ENCODE assay signal across 10 mouse cellular contexts in the genomic region with DNA sequence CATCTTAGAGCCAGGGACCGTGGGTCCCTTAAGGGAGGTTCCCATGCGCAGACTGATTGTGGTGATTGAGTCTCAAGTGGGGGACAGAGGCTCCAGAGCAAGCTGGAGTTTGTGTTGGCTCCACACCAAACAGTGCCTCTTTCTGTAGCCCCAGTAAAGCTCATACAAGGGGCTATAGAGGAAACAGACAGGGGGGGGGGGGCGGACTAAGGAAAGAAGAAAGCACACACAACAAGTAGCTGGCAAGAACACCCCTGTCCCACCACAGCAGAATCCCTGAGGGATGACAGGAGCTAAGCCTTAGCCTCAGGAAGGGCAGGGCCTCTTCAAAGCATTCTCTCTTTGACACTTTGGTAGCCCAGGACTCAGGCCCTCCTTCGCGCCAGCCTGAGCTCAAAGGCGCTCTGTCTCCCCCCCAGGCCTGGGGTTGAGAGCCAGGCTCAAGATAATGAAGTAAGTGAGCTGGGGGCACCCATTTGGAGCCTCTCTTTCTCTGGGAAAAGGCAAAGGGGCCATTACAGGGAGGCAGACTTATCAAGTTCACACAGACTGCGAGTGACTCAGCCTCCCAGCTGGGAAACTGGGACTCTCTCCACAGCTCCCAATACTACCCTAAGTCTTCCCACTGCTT. TPM values are rescaled to one million over a fixed set of nuclear protein-coding genes. Genes with fewer than 3 reads are reported as not detected.
DNase-seq lines count a peak whose midpoint lies in the region; ATAC-seq and TF ChIP-seq lines count a peak whose summit lies in the region.
"Had no signal": no experiment of that assay in that cellular context is flagged by ENCODE, and none has a peak within 500 bp of the region (broad histone marks: within the 10 kb centered on the region; RNA-seq: fewer than 3 reads in every experiment).

No protein-coding gene starts in this region.

- no peak overlapping the region for H3K4me2 ChIP-seq in kidney, postnatal 0 days (ENCODE audit: low read length)
- H3K4me2 ChIP-seq in kidney, embryonic 16.5 days (replicated peaks; ENCODE audit: low read depth, low read length): no peak overlapping the region
- H3K4me2 ChIP-seq in midbrain, embryonic 11.5 days: no peak overlapping the region

- no peaks in the 10 kb centered on the region for H3K36me3 ChIP-seq in kidney, postnatal 0 days (ENCODE audit: insufficient read depth, low read length)
- no peaks in the 10 kb centered on the region for H3K36me3 ChIP-seq in kidney, embryonic 16.5 days (ENCODE audit: insufficient read depth, low read length)
- H3K36me3 ChIP-seq in midbrain, embryonic 11.5 days (ENCODE audit: control insufficient read depth, insufficient read depth, low read length): no peaks in the 10 kb centered on the region

- TF ChIP-seq POLR2A in brain, embryonic 14.5 days (IDR thresholded peaks at IDR 0.05; ENCODE audit: borderline replicate concordance, extremely low read depth, insufficient read depth, insufficient read length, poor library complexity, severe bottlenecking): no peak

- no peak for ATAC-seq in kidney, postnatal 0 days (replicated peaks; ENCODE audit: low FRiP score, low read depth)
- ATAC-seq in kidney, embryonic 16.5 days (ENCODE audit: low FRiP score, low TSS enrichment): no peak
- peak; percentile 69 for ATAC-seq in midbrain, embryonic 11.5 days (ENCODE audit: low FRiP score)

- H3K4me1 ChIP-seq in kidney, postnatal 0 days (replicated peaks; ENCODE audit: insufficient read depth, low read length): 0 out of 2 replicates have a peak, but pooled peaks cover 3% of the 10 kb centered on the region
- H3K4me1 ChIP-seq in kidney, embryonic 16.5 days (ENCODE audit: insufficient read depth, low read length): peaks cover 11% of the 10 kb centered on the region
- peaks cover 4% of the 10 kb centered on the region; the same call in 1 of the 2 replicates for H3K4me1 ChIP-seq in midbrain, embryonic 11.5 days (ENCODE audit: control insufficient read depth, insufficient read depth, low read length)

- intact Hi-C loops in left cerebral cortex, adult 2 months (cut with DNase I): no loop called here

- no peak for TF ChIP-seq CTCF in kidney, postnatal 0 days (IDR thresholded peaks at IDR 0.05; ENCODE audit: low read depth)
- TF ChIP-seq CTCF in brain, embryonic 14.5 days (IDR thresholded peaks at IDR 0.05; ENCODE audit: borderline replicate concordance, extremely low read depth, insufficient read depth, insufficient read length): no peak
- TF ChIP-seq CTCF in left cerebral cortex, adult 2 months (IDR thresholded peaks at IDR 0.05): no peak

- H3K27ac ChIP-seq in kidney, postnatal 0 days: no peak overlapping the region
- no peak overlapping the region for H3K27ac ChIP-seq in kidney, embryonic 16.5 days (ENCODE audit: low read length)
- no peak overlapping the region for H3K27ac ChIP-seq in midbrain, embryonic 11.5 days (ENCODE audit: low read depth, low read length)
- H3K27ac ChIP-seq in left cerebral cortex, adult 2 months: no peak overlapping the region

- H3K27me3 ChIP-seq in kidney, postnatal 0 days (ENCODE audit: insufficient read depth, low read length): no peaks in the 10 kb centered on the region
- H3K27me3 ChIP-seq in kidney, embryonic 16.5 days (ENCODE audit: insufficient read depth, low read length): no peaks in the 10 kb centered on the region
- no peaks in the 10 kb centered on the region for H3K27me3 ChIP-seq in midbrain, embryonic 11.5 days (ENCODE audit: control insufficient read depth, insufficient read depth, low read length)

- WGBS in kidney, postnatal 0 days: 65% methylated on average over 6 of the region's 7 CpGs
- 52% methylated on average over 6 of the region's 7 CpGs for WGBS in kidney, embryonic 16.5 days
- WGBS in midbrain, embryonic 11.5 days: 46% methylated on average over 6 of the region's 7 CpGs

- H3K4me3 ChIP-seq in kidney, postnatal 0 days (replicated peaks; ENCODE audit: low read depth, low read length): no peak overlapping the region
- H3K4me3 ChIP-seq in kidney, embryonic 16.5 days (ENCODE audit: low read length): no peak overlapping the region
- H3K4me3 ChIP-seq in midbrain, embryonic 11.5 days (ENCODE audit: low read depth, low read length): no peak overlapping the region
- H3K4me3 ChIP-seq in left cerebral cortex, adult 2 months: no peak overlapping the region

- H3K9ac ChIP-seq in kidney, postnatal 0 days (ENCODE audit: low read depth, low read length): 0 out of 2 replicates have a peak overlapping the region, but pooled peaks have one; percentile 27
- no peak overlapping the region for H3K9ac ChIP-seq in kidney, embryonic 16.5 days (replicated peaks; ENCODE audit: low read length)
- H3K9ac ChIP-seq in midbrain, embryonic 11.5 days (ENCODE audit: low read length): no peak overlapping the region; the same call in 1 of the 2 replicates

- no peaks in the 10 kb centered on the region for H3K9me3 ChIP-seq in kidney, postnatal 0 days (replicated peaks; ENCODE audit: low read length)
- H3K9me3 ChIP-seq in kidney, embryonic 16.5 days (ENCODE audit: low read length): no peaks in the 10 kb centered on the region
- no peaks in the 10 kb centered on the region for H3K9me3 ChIP-seq in midbrain, embryonic 11.5 days (ENCODE audit: control insufficient read depth, low read length)

- no peak for DNase-seq in kidney, postnatal 0 days (ENCODE audit: low spot score)
- peak; percentile 88 for DNase-seq in brain, embryonic 14.5 days (ENCODE audit: low read depth)
- peak; percentile 35 for DNase-seq in heart, adult 8-10 months (ENCODE audit: low spot score)
- DNase-seq in midbrain, embryonic 11.5 days (ENCODE audit: low spot score, missing footprints): peak; percentile 86
- DNase-seq in urinary bladder, postnatal 10 days (ENCODE audit: low spot score): no peak
- DNase-seq in ovary, adult 18-20 months (ENCODE audit: low spot score): no peak
- DNase-seq in left cerebral cortex, adult 2 months (ENCODE audit: extremely low spot score in 1 of 2, low spot score in 2 of 2): no peak
- DNase-seq: kidney, postnatal 4 days; lung, postnatal 14 days had no signal

RNA-seq across cellular contexts. Expression of a gene that starts 9.2 kb away (rescaled TPM):
- 42.8 and 47.1 TPM in 2 replicates for polyA plus RNA-seq in kidney, postnatal 0 days (2015; fragmentation: Nextera tagmentation; extraction: Ambion mirVana)
- 21.1 and 23.4 TPM in 2 replicates for polyA plus RNA-seq in kidney, embryonic 16.5 days (2015; fragmentation: Nextera tagmentation; extraction: Ambion mirVana)
- 20.4 and 33.6 TPM in 2 replicates for polyA plus RNA-seq in brain, embryonic 14.5 days (2012; rRNA removed)
- total RNA-seq in heart, adult 8-10 months (2022): 1 to 10 TPM; 1.8 to 5.1 (median 3.7) TPM
- polyA plus RNA-seq in midbrain, embryonic 11.5 days (2014; fragmentation: Nextera tagmentation; extraction: Ambion mirVana): 3.7 and 4.1 TPM in 2 replicates
- 10 to 100 TPM; 62.6 to 66.0 TPM for total RNA-seq in left cerebral cortex, adult 2 months (2021)

RNA-seq across cellular contexts. Expression of a gene that starts 33.0 kb away (rescaled TPM):
- 17.1 and 20.8 TPM in 2 replicates for polyA plus RNA-seq in kidney, postnatal 0 days (2015; fragmentation: Nextera tagmentation; extraction: Ambion mirVana)
- polyA plus RNA-seq in kidney, embryonic 16.5 days (2015; fragmentation: Nextera tagmentation; extraction: Ambion mirVana): 16.1 TPM in 2 replicates
- polyA plus RNA-seq in brain, embryonic 14.5 days (2012; rRNA removed): 11.8 and 12.6 TPM in 2 replicates
- 10 to 100 TPM; 55.7 to 79.2 (median 65.3) TPM for total RNA-seq in heart, adult 8-10 months (2022)
- polyA plus RNA-seq in midbrain, embryonic 11.5 days (2014; fragmentation: Nextera tagmentation; extraction: Ambion mirVana): 3.5 and 4.2 TPM in 2 replicates
- 10 to 100 TPM; 29.0 to 34.4 TPM for total RNA-seq in left cerebral cortex, adult 2 months (2021)

Comparison
In these comparisons a context has a peak if more than half of its experiments do, and no peak if none do; other contexts are left out.
1. DNase-seq: peak in brain, embryonic 14.5 days (single experiment), heart, adult 8-10 months (single experiment) and midbrain, embryonic 11.5 days (single experiment); none in kidney, postnatal 0 days (single experiment), urinary bladder, postnatal 10 days (single experiment), ovary, adult 18-20 months (single experiment) and left cerebral cortex, adult 2 months (0 of 2).